Mouse (Mus musculus) kidney, embryonic 16.5 days (tissue): ENCODE results near the gene Tuba8. TPM values are rescaled to one million over a fixed set of nuclear protein-coding genes. Genes with fewer than 3 reads are reported as not detected.

Experiments
- ATAC-seq: fragments of 200-750 bp; cut with Nextera tagmentation; 2 replicates; pipeline ENCODE4 v1.8.0; 2017; ENCODE audit warnings: moderate TSS enrichment; ENCODE audit not compliant: low FRiP score, low TSS enrichment
- H3K27ac ChIP-seq: fragments of 300-500 bp; sonication (generic); 2 replicates; pipeline ENCODE4 v1.5.1; 2014; ENCODE audit warnings: low read length
- H3K27me3 ChIP-seq: fragments of 300-500 bp; sonication (generic); 2 replicates; pipeline ENCODE4 v1.6.1; 2014; ENCODE audit warnings: low read length, control low read depth, mixed read lengths; ENCODE audit not compliant: insufficient read depth
- H3K36me3 ChIP-seq: fragments of 300-500 bp; sonication (generic); 2 replicates; pipeline ENCODE4 v1.6.1; 2014; ENCODE audit warnings: low read length, control low read depth, mixed read lengths; ENCODE audit not compliant: insufficient read depth
- H3K4me1 ChIP-seq: fragments of 300-500 bp; sonication (generic); 2 replicates; pipeline ENCODE4 v1.6.1; 2014; ENCODE audit warnings: low read length, control low read depth, mixed read lengths; ENCODE audit not compliant: insufficient read depth
- H3K4me2 ChIP-seq: fragments of 300-500 bp; sonication (generic); replicated peaks from 2 replicates; pipeline ENCODE4 v1.6.1; 2014; ENCODE audit warnings: low read depth, low read length
- H3K4me3 ChIP-seq: fragments of 300-500 bp; sonication (generic); 2 replicates; pipeline ENCODE4 v1.5.1; 2014; ENCODE audit warnings: mild to moderate bottlenecking, low read length
- H3K9ac ChIP-seq: fragments of 300-500 bp; sonication (generic); replicated peaks from 2 replicates; pipeline ENCODE4 v1.6.1; 2014; ENCODE audit warnings: low read length
- H3K9me3 ChIP-seq: fragments of 300-500 bp; sonication (generic); 2 replicates; pipeline ENCODE4 v1.6.1; 2016; ENCODE audit warnings: low read length, control low read depth
- WGBS: fragments of 180-500 bp; shearing (Covaris S2); extraction: QIAGEN DNeasy Blood & Tissue Kit; methylation state at CpG from one replicate; pipeline ENCODE4 v1.1.7; 2014; 5-methylcytosine and 5-hydroxymethylcytosine counted together
- polyA plus RNA-seq: library from polyadenylated mRNA; unstranded; fragments of >200 nt; fragmentation: Nextera tagmentation; extraction: Ambion mirVana; gene quantifications from 2 replicates; pipeline ENCODE4 v1.2.1, GENCODE M21; 2015

The Tuba8 gene
- polyA plus RNA-seq, 1 experiment from 2014 or later: 0.75 TPM

DNA sequence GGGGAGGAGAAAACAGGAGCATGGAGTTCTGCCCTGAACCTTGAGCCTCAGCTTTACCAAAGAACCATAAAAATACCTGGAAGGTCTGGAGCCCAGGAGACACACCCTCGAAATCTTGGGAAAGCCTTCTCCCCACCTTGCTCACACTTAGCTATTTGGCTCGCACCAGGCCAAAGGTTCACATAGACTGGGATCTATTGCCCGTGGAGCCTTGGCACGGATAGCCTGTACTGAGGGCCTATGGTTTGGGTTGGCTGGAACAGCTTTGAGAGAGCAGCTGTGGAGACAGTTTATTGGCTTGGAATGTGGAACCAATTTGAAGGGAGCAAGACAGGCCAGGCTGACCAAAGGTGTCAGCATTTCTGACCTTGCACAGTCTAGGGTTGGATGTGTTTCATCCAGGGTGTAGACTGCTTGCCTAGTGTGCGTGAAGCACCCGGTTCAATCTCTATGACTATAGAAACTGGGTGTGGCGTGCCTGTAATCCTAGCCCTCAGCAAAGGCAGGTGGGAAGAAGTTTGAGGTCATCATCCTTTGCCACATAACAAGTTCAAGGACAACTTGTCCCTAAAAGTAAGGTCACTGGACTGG lies 33.3 kb upstream of the Tuba8 start:
- H3K4me3 ChIP-seq: no peak overlapping the region
- no peak for ATAC-seq
- no peak overlapping the region for H3K4me2 ChIP-seq
- H3K36me3 ChIP-seq: no peaks in the 10 kb centered on the region
- no peak overlapping the region for H3K9ac ChIP-seq
- H3K4me1 ChIP-seq: 0 out of 2 replicates have a peak, but pooled peaks cover 7% of the 10 kb centered on the region
- H3K9me3 ChIP-seq: no peaks in the 10 kb centered on the region
- no peaks in the 10 kb centered on the region for H3K27me3 ChIP-seq
- no peak overlapping the region for H3K27ac ChIP-seq
- WGBS: 78% methylated on average over 7 of the region's 7 CpGs

DNA sequence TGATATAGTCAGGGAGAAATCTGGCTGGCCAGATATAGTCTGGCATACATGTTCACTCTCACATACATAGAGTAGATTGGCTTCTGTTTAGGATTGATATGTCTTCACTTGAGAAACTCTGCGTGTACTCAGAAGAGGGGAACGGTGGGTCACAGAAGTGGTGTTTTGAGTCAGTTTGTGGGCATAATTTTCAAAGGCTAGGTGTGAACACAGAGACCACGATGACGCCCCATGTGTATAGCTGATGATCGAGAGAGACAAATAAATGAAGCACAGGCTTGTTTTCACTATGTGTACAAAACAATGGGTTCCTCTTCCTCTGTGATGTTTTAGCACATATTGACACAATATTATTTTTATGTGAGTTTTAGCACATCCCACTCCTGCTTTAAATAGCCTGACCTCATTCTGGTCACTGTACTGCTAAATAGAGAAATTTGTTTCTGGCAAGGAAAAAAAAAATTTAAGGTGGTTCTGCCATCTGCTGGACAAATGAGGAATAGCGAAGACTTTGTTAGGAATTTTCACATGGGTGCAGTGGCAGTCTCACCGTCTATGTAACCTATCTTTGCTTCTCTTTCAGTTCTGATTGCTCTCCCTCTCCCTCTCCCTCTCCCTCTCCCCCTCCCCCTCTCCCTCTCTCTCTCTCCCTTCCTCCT lies 31.7 kb upstream of the Tuba8 start:
- H3K27me3 ChIP-seq: no peaks in the 10 kb centered on the region
- no peak overlapping the region for H3K4me3 ChIP-seq
- WGBS: 62% methylated on average over 7 of the region's 7 CpGs
- H3K36me3 ChIP-seq: no peaks in the 10 kb centered on the region
- no peaks in the 10 kb centered on the region for H3K9me3 ChIP-seq
- H3K9ac ChIP-seq: no peak overlapping the region
- H3K27ac ChIP-seq: no peak overlapping the region
- H3K4me1 ChIP-seq: 0 out of 2 replicates have a peak, but pooled peaks cover 3% of the 10 kb centered on the region
- ATAC-seq: no peak
- H3K4me2 ChIP-seq: no peak overlapping the region

DNA sequence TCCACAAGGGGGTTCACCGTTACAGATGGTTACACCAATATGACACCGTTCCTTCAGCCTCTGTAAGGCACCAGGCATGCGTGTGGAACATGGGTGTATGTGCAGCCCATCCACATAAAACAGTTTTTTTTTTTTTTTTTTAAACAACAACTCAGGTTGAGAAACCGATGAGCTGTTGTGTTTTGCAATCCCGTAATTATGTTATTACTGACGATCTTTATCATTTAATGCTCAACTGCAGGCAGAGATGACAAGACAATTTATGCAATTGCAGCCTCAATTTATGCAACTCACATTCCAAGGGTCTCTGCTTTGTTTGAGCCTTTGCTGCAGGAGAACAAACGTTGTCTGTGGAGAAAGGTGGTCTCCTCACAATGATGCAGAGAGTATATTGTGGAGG lies 30.6 kb upstream of the Tuba8 start:
- H3K4me3 ChIP-seq: no peak overlapping the region
- 72% methylated on average over 7 of the region's 7 CpGs for WGBS
- H3K27me3 ChIP-seq: no peaks in the 10 kb centered on the region
- no peaks in the 10 kb centered on the region for H3K36me3 ChIP-seq
- no peak for ATAC-seq
- H3K4me1 ChIP-seq: peaks cover 11% of the 10 kb centered on the region; the same call in 1 of the 2 replicates
- no peak overlapping the region for H3K9ac ChIP-seq
- H3K4me2 ChIP-seq: no peak overlapping the region
- H3K9me3 ChIP-seq: no peaks in the 10 kb centered on the region
- H3K27ac ChIP-seq: no peak overlapping the region

DNA sequence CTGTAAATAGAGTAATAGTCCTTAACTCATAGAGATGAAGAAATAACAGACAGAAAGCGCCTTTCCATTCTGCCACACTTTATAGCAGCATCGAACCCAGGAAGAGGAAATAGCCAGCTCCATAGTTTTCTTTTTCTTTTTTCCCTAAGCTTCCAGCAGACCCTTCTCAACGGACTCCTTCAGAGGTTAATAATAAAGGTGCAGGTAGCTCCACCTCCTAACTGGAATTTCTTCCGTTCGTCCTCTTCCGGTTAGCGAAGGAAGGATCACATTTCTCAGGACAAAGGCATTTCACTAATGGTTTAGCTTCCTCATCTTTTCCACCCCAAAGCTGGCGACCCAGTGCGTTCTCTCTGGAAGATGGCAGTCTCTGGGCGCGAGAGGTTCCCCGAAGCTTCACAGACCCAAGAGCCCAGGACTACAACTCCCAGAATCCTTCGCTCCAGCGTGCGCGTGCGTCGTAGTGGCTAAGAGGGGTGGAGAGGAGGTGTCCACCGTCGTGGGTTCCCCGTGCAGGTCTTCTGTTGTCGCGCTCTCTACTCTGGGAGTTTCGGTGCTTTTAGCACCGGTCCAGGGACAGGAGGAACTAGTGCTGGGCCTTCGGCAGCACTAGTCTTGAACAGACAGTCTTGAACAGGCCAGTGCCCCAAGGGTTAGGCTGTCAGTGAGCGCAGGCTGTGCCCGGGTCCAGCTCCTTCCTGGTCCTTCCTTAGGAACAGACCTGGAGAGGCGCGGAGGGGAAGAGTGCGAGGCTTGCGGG lies 26.9 kb upstream of the Tuba8 start, which contains the start of gene Pex26:
TSS of gene Pex26 (plus strand) at position 254 of the 760 bp plus-strand sequence.
- H3K4me1 ChIP-seq: peaks cover 18% of the 10 kb centered on the region
- ATAC-seq: peak; percentile 90
- peak within 1 kb of the TSS; percentile 91 for H3K27ac ChIP-seq
- H3K4me3 ChIP-seq: peak within 1 kb of the TSS; percentile 80
- H3K36me3 ChIP-seq: no peaks in the 10 kb centered on the region
- no peaks in the 10 kb centered on the region for H3K27me3 ChIP-seq
- WGBS: 1% methylated on average over 32 of the region's 32 CpGs
- peak within 1 kb of the TSS; percentile 76 for H3K9ac ChIP-seq
- peak within 1 kb of the TSS; percentile 95 for H3K4me2 ChIP-seq
- H3K9me3 ChIP-seq: no peaks in the 10 kb centered on the region

DNA sequence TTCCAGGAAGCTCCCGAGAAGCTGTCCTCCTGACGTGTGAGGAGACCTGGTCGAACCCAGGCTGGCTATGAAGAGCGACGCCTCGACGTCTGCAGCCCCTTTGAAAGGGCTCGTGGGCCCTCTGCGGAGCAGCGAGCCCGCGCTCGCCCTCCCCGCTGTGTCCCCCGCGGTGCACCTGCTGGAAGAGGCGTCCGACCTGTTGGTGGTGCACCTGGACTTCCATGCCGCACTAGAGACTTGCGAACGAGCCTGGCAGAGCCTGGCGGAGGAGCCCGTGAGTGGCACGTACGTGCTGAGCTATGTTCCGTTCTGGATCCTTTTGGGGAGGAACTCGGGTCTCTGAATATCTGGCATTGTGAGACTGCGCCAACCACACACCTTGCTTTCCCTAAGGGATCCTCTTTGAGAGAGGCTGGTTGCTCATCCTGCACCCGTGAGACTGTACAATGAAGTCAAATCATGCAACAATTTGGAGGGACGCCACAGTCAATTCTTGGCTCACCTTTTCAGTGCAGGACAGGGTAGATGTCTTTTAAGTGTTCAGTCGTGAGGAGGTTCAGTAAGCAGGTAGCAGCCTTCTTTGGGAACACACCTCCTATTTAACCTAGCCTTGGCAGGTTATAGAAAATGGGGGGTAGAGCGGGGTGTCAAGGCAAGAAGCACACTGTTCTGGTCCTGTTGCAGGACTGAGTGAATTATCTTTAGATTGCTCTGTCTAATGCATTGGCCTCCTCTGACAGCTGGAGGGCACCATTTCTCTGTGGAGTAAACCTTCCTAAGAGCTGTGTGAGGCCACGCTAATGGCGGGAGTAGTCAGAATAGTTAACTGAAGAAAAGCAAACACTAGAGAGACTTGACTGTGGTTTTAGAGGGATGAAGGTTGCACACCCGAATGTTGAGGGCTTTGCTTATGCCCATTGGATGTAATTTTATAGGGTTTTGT lies 26.0 kb upstream of the Tuba8 start:
- H3K27me3 ChIP-seq: no peaks in the 10 kb centered on the region
- peak overlapping the region; percentile 76 for H3K9ac ChIP-seq
- H3K36me3 ChIP-seq: no peaks in the 10 kb centered on the region; the same call in 1 of the 2 replicates
- ATAC-seq: peak; percentile 80
- 1% methylated on average over 35 of the region's 35 CpGs for WGBS
- peak overlapping the region; percentile 95 for H3K4me2 ChIP-seq
- peak overlapping the region; percentile 91 for H3K27ac ChIP-seq
- H3K4me1 ChIP-seq: peaks cover 18% of the 10 kb centered on the region
- peak overlapping the region; percentile 80 for H3K4me3 ChIP-seq
- no peaks in the 10 kb centered on the region for H3K9me3 ChIP-seq

DNA sequence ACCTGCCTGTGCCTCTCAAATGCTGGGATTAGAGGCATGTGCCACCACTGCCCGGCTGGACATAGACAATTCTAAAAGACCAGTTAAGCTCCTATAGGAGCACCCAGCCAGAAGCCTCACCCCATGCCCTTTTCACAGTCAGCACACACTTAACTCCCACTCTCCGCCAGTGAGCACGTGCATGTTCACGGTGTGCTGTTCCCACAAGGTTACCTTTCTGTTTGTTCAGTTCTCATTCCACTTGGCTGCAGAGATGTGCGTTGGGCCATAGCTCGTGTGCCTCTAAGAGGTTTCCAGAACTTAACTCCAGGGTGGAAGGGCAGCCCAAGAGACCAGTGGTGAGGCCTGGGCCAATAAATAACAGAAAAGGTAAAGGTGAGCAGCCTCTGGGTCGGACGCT lies 25.3 kb upstream of the Tuba8 start:
- WGBS: 43% methylated on average over 8 of the region's 8 CpGs
- H3K4me2 ChIP-seq: peak overlapping the region; percentile 95
- H3K4me3 ChIP-seq: peak overlapping the region; percentile 80
- peaks cover 18% of the 10 kb centered on the region for H3K4me1 ChIP-seq
- H3K27me3 ChIP-seq: no peaks in the 10 kb centered on the region
- peak overlapping the region; percentile 76; the same call in 1 of the 2 replicates for H3K9ac ChIP-seq
- no peak overlapping the region for H3K27ac ChIP-seq
- H3K9me3 ChIP-seq: no peaks in the 10 kb centered on the region
- H3K36me3 ChIP-seq: peaks cover 4% of the 10 kb centered on the region; the same call in 1 of the 2 replicates
- ATAC-seq: 0 out of 2 replicates have a peak, but pooled peaks have one; percentile 8

DNA sequence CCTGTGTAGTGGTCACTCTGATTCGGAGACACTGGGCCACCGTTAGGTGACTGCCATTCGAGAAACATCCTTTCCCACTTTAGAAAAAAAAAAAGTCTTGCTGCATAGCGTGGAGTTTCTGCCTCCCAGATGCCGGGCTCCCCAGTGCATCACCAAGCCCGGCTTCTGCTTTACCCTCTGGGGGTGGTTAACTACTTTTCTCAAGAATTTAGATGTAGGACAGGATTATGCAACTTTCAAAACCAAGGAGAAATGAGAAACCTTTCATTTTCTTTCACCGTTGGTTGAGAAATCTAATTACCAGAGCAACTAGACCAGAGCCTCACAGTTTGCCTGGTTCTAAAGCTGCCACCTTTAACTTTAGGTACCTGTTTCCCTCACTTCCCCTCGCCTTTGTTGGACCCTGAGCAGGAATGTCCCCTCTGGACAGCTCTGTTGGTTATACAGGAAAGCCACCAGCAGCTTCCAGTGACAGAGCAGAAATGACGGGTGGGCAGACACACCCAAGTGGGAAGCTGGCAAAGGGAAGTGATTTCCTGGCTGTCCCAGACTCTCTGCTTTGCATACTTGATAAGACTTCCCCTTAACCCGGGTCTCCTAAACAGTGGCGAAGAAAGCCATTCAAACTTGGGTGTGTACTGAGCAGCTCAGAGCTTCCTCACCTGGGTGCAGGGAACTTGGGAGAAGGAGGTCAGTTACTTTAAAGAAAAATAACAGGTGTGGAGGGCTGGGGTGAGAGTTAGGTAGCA lies 19.1 kb upstream of the Tuba8 start:
- Histone ChIP-seq H3K4me3 (no peak overlapping the region), H3K4me2 (no peak overlapping the region), H3K4me1 (peaks cover 6% of the 10 kb centered on the region; the same call in 1 of the 2 replicates), H3K9ac (no peak overlapping the region), H3K9me3 (no peaks in the 10 kb centered on the region), H3K27ac (no peak overlapping the region), H3K36me3 (peaks cover 14% of the 10 kb centered on the region), H3K27me3 (no peaks in the 10 kb centered on the region)
- WGBS: 81% methylated on average over 11 of the region's 11 CpGs
- ATAC-seq: no peak

DNA sequence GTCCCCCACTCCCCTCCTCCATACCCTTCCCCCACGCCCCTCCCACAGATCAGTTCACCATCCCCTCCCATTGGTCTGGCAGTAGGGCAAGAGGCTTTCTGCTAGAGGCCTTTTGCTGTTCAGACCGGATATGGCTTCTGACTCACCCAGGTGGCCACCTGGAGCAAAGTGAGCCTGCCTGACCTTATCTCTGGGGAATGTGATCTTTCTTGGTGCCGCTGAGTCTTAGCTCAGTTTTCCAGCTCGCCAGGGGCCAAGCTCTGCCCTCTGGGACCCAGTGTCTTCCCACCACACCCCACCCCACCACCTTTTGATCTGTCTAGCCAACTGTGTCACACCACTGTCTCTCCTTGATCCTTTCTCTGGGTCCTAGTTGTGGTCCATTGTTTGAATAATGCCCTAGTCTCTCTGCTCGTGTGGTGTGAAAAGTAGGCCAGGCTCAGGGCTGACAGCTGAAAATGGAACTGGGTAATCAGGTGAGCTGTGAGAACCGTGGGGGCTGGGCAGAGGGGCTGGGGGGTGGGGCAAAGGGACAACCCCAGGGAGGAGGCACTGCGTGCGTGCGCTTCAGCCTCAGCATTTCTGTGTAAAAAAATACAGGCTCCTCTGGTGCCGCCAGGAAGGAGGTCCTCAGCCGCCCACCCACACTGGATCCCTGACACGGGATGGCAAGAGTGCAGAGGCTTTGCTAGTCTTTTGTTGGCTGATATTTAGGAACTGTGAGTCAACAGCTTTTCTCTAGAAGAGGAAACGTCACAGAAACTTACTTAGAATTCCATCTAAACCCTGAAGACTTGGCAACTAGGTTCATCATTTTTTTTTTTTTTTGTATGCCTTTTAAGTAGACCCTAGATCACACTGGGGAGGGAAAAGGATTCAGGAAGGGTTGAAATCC lies 16.2 kb upstream of the Tuba8 start:
- H3K9me3 ChIP-seq: no peaks in the 10 kb centered on the region
- peaks cover 6% of the 10 kb centered on the region; the same call in 1 of the 2 replicates for H3K4me1 ChIP-seq
- H3K4me3 ChIP-seq: no peak overlapping the region
- no peaks in the 10 kb centered on the region for H3K27me3 ChIP-seq
- H3K36me3 ChIP-seq: peaks cover 18% of the 10 kb centered on the region
- 0 out of 2 replicates have a peak overlapping the region, but pooled peaks have one; percentile 17 for H3K9ac ChIP-seq
- 39% methylated on average over 13 of the region's 13 CpGs for WGBS
- ATAC-seq: peak; percentile 44; the same call in 1 of the 2 replicates
- H3K4me2 ChIP-seq: no peak overlapping the region
- no peak overlapping the region for H3K27ac ChIP-seq
